Mouse (Mus musculus) heart, embryonic 14.5 days (tissue): ENCODE results near the gene Selenoh. TPM values are rescaled to one million over a fixed set of nuclear protein-coding genes. Genes with fewer than 3 reads are reported as not detected.

Source experiments
- ATAC-seq: fragments of 200-750 bp; cut with Nextera tagmentation; 2 replicates; pipeline ENCODE4 v1.8.0; 2017; ENCODE audit warnings: low read depth, moderate TSS enrichment; ENCODE audit not compliant: insufficient number of reproducible peaks, insufficient read depth, low FRiP score
- H3K27ac ChIP-seq, 2 experiments: fragments of 200-500 bp in 1 of 2; fragments of 300-500 bp in 1 of 2; sonication (generic) in 1 of 2; replicated peaks in 1 of 2; 2 replicates each; pipeline ENCODE4 v1.5.1; 2012 to 2014; ENCODE audit warnings: low read depth in 2 of 2, low read length in 2 of 2, control low read depth in 1 of 2, mild to moderate bottlenecking in 1 of 2, mixed read lengths in 1 of 2; ENCODE audit not compliant: control insufficient read depth in 1 of 2, insufficient read depth in 1 of 2
- H3K27me3 ChIP-seq: fragments of 300-500 bp; sonication (generic); 2 replicates; pipeline ENCODE4 v1.6.1; 2014; ENCODE audit warnings: mild to moderate bottlenecking, low read length, control low read depth; ENCODE audit not compliant: control insufficient read depth, insufficient read depth
- H3K36me3 ChIP-seq: fragments of 300-500 bp; sonication (generic); 2 replicates; pipeline ENCODE4 v1.6.1; 2014; ENCODE audit warnings: mild to moderate bottlenecking, control low read depth, low read length, mixed read lengths; ENCODE audit not compliant: control insufficient read depth, insufficient read depth
- H3K4me1 ChIP-seq, 2 experiments: fragments of 200-500 bp in 1 of 2; fragments of 300-500 bp in 1 of 2; sonication (generic) in 1 of 2; 2 replicates each; pipeline ENCODE4 v1.6.1; 2012 to 2014; ENCODE audit warnings: low read length in 2 of 2, control low read depth in 1 of 2, mixed read lengths in 1 of 2; ENCODE audit not compliant: control insufficient read depth in 2 of 2, insufficient read depth in 2 of 2
- H3K4me2 ChIP-seq: fragments of 300-500 bp; sonication (generic); 2 replicates; pipeline ENCODE4 v1.6.1; 2014; ENCODE audit warnings: mild to moderate bottlenecking, low read length
- H3K4me3 ChIP-seq, 2 experiments: fragments of 200-500 bp in 1 of 2; fragments of 300-500 bp in 1 of 2; sonication (generic) in 1 of 2; 2 replicates each; pipeline ENCODE4 v1.5.1; 2012 to 2014; ENCODE audit warnings: low read length in 2 of 2, mild to moderate bottlenecking in 2 of 2, control low read depth in 1 of 2, low read depth in 1 of 2, moderate library complexity in 1 of 2; ENCODE audit not compliant: control insufficient read depth in 1 of 2, insufficient read depth in 1 of 2
- H3K9ac ChIP-seq: fragments of 300-500 bp; sonication (generic); 2 replicates; pipeline ENCODE4 v1.6.1; 2014; ENCODE audit warnings: mild to moderate bottlenecking, low read length
- H3K9me3 ChIP-seq: fragments of 300-500 bp; sonication (generic); 2 replicates; pipeline ENCODE4 v1.6.1; 2016; ENCODE audit warnings: low read length, control low read depth; ENCODE audit not compliant: control insufficient read depth
- WGBS: fragments of 180-500 bp; shearing (Covaris S2); extraction: QIAGEN DNeasy Blood & Tissue Kit; methylation state at CpG from one replicate; pipeline ENCODE4 v1.1.7; 2014; 5-methylcytosine and 5-hydroxymethylcytosine counted together
- polyA plus RNA-seq: library from polyadenylated mRNA; unstranded; fragments of >200 nt; fragmentation: Nextera tagmentation; extraction: Ambion mirVana; gene quantifications from 2 replicates; pipeline ENCODE4 v1.2.1, GENCODE M21; 2014

The Selenoh gene
- polyA plus RNA-seq, 1 experiment from 2014 or later = 271 TPM

- Histone ChIP-seq H3K4me2 (no peak overlapping the region), H3K27ac (no peak overlapping the region)
- WGBS = 90% methylated on average over 2 of the region's 2 CpGs
Observed at GRCm38 (mm10) chr2:84711898-84712297, 41.3 kb upstream of the Selenoh start.

GRCm38 (mm10) chr2:84707523-84707922 lies 37.0 kb upstream of the Selenoh start:
- H3K27me3 ChIP-seq = no peaks in the 10 kb centered on the region
- H3K4me1 ChIP-seq = no peaks in the 10 kb centered on the region
- H3K4me3 ChIP-seq = no peak overlapping the region
- no peak overlapping the region for H3K9ac ChIP-seq
- 73% methylated on average over 1 of the region's 1 CpGs for WGBS
- no peaks in the 10 kb centered on the region for H3K9me3 ChIP-seq
- H3K4me2 ChIP-seq = no peak overlapping the region
- no peak for ATAC-seq
- H3K36me3 ChIP-seq = peaks cover 88% of the 10 kb centered on the region
- no peak overlapping the region for H3K27ac ChIP-seq

More at GRCm38 (mm10) chr2:84711898-84712297, 41.3 kb upstream of the Selenoh start:
- Histone ChIP-seq H3K4me3 (no peak overlapping the region), H3K36me3 (peaks cover 46% of the 10 kb centered on the region), H3K9me3 (no peaks in the 10 kb centered on the region), H3K27me3 (no peaks in the 10 kb centered on the region), H3K4me1 (peaks cover 0 to 15% of the 10 kb centered on the region in 2 experiments; a peak in 2 of 4 replicates), H3K9ac (no peak overlapping the region)
- no peak for ATAC-seq

DNA sequence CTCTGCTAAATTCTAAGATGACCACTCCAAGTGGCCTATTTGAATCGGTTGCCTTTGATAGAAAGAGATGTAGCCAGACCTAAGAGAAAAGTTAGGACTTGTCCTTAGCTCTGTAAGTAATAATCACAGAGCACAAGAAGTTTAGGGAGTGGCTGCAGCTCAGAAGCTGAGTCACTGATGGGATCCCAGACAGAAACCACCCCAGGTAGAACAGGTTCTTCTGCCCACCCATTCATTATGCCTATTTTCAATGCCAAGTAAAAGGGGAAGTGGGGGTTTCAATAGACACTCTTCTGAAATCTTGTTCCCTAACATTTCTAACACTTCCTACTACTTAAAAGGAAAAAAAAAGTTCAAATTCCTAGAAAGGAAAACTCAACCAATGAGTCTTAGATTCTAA lies 34.7 kb upstream of the Selenoh start:
- Histone ChIP-seq H3K4me3 (no peak overlapping the region), H3K4me2 (no peak overlapping the region), H3K9ac (no peak overlapping the region), H3K9me3 (no peaks in the 10 kb centered on the region), H3K36me3 (peaks cover 93% of the 10 kb centered on the region), H3K27me3 (no peaks in the 10 kb centered on the region), H3K27ac (no peak overlapping the region), H3K4me1 (no peaks in the 10 kb centered on the region)
- 88% methylated on average over 1 of the region's 1 CpGs for WGBS
- ATAC-seq = no peak

DNA sequence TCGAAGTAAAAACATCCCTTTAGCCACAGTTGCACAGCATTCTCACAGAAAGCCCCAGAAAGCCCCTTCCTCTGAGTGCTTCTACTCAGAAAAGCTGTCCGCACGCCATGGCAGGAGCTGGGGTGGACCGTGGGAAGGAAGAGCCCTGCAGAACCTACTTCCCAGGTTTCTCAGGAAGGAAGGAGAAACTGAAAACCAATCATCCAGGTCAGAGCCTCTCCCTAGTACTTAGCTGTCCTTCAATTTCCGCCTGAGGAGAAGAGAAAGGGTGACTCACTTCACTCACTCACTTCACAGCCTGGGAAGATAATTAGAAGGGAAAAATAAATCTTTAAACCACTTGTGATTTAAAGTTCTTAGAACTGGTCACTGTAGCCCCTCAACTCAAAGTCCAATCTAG lies 33.8 kb upstream of the Selenoh start:
- peaks cover 88% of the 10 kb centered on the region for H3K36me3 ChIP-seq
- H3K27me3 ChIP-seq = no peaks in the 10 kb centered on the region
- ATAC-seq = no peak
- WGBS = 79% methylated on average over 5 of the region's 5 CpGs
- H3K9me3 ChIP-seq = no peaks in the 10 kb centered on the region
- H3K4me1 ChIP-seq = no peaks in the 10 kb centered on the region
- H3K4me2 ChIP-seq = no peak overlapping the region
- no peak overlapping the region for H3K9ac ChIP-seq
- no peak overlapping the region for H3K4me3 ChIP-seq
- no peak overlapping the region for H3K27ac ChIP-seq

- Histone ChIP-seq H3K4me1 (no peaks in the 10 kb centered on the region), H3K4me3 (no peak overlapping the region), H3K27ac (no peak overlapping the region), H3K9ac (no peak overlapping the region), H3K36me3 (peaks cover 85% of the 10 kb centered on the region), H3K27me3 (no peaks in the 10 kb centered on the region), H3K4me2 (no peak overlapping the region), H3K9me3 (no peaks in the 10 kb centered on the region)
- 79% methylated on average over 1 of the region's 1 CpGs for WGBS
- no peak for ATAC-seq
Observed at GRCm38 (mm10) chr2:84703497-84703896, 32.9 kb upstream of the Selenoh start.

DNA sequence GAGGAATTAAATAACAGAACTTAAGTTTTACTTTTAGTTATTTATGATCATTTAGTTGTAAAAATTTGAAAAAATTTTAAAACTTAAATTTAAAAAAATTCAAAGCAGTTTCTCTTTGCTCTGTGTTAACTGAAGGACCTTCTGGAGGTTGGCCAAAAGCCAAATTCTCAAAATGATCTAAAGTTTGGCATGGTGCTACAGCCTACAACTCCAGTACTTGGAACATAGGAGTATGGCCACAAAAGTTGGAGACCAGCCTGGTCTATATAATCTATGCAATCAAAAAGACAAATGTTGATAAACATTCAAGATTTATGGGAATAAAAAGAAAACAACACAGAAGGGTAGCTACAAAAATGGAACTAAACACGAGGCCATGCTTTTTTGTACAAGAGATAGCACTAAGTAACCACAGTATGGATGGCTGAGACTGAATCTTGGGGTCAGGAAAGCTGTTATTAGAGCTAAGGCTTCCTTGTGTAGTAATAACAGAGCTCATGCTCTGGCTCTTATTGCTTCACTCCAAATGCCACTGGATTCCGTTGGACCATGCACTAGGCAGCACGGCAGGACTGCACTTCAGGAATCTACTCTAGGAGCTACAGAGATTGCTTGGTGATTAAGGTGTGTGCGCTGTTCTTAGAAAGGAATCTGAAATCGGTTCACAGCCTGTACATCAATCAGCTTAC lies 24.6 kb upstream of the Selenoh start:
- H3K4me1 ChIP-seq = no peaks in the 10 kb centered on the region
- no peak overlapping the region for H3K4me3 ChIP-seq
- no peak overlapping the region for H3K9ac ChIP-seq
- 87% methylated on average over 5 of the region's 5 CpGs for WGBS
- H3K27ac ChIP-seq = no peak overlapping the region
- no peaks in the 10 kb centered on the region for H3K27me3 ChIP-seq
- no peak for ATAC-seq
- H3K4me2 ChIP-seq = no peak overlapping the region
- peaks cover 84% of the 10 kb centered on the region for H3K36me3 ChIP-seq
- H3K9me3 ChIP-seq = no peaks in the 10 kb centered on the region

GRCm38 (mm10) chr2:84690050-84690449 lies 19.5 kb upstream of the Selenoh start:
- Histone ChIP-seq H3K4me1 (no peaks in the 10 kb centered on the region), H3K9ac (no peak overlapping the region), H3K4me2 (no peak overlapping the region), H3K27me3 (no peaks in the 10 kb centered on the region), H3K9me3 (no peaks in the 10 kb centered on the region), H3K27ac (no peak overlapping the region), H3K4me3 (no peak overlapping the region), H3K36me3 (peaks cover 96% of the 10 kb centered on the region)
- no peak for ATAC-seq
- 86% methylated on average over 12 of the region's 12 CpGs for WGBS
